Mouse (Mus musculus) left cerebral cortex, postnatal 25 days (tissue): ENCODE measurements around the gene Ttc17. TPM values are rescaled to one million over a fixed set of nuclear protein-coding genes. Genes with fewer than 3 reads are reported as not detected.
A peak's percentile ranks its signal among the peaks of the same experiment; 100 is the strongest.
"Not testable (repeated sequence)": the region's sequence is repeated elsewhere in the genome, so short reads cannot be mapped to it uniquely, and the experiment has no call there.

Experiments
- DNase-seq, 2 experiments: peaks; one replicate each; pipeline ENCODE4 v3.0.0; 2022; ENCODE audit warnings: low spot score in 2 of 2, mixed read lengths in 1 of 2
- intact Hi-C: fragments of 180-260 bp; cut with DNase I; formaldehyde crosslinking; loops from one replicate; pipeline ENCODE4 v1.15.1; 2025
- total RNA-seq, 2 experiments: library from RNA; stranded (reverse); gene quantifications; 2 replicates each; pipeline ENCODE4 v1.2.3; 2021

The Ttc17 gene
- total RNA-seq, result 10 to 100 TPM; 30.6 to 34.1 TPM

DNA sequence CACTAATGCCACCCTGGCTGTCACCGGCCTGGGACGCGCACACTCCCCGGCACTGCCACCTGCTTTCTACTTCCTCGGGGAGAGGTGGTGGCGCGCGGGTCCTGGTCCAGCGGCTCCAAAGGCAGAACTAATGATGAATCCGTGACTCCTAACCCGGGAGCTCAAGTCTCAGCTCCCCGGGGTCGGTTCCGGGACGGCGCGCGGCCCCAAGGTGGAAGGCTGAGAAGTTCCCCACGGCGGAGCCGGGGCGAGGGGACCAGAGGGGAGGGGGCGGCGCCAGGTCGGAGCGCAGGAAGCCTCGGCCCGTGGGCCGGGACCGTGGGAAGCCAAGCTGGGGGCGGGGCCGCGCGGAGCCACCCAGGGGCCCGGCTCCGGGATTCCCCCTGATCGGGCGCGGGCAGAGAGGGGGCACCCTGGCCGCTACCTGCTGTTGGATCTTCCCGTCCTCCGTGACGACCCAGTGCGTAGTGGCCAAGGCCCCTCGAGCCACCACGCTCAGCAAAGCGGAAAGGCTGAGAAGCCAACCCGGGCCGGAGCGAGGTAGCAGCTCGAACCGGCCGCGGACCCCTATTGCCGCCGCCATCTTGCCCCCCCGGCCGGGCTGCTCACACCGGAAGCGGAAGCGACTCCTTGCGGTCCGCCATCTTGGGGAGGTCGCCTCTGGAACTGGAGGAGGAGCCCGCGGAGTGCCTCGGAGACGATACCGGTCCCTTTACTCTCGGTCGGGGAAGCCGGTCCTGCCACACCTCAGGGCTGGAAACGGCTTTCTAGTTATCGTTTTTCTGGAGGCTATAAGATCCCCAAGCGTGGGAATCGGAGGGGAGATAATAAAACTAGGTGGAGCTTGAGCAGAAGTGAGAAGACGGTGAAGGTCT lies at the start of gene Ttc17:
Gene Ttc17 (minus strand): TSS at position 607 of the 875 bp plus-strand sequence.
- DNase-seq, result peak; percentile 83 to 92
- intact Hi-C loops, result no loop called here

DNA sequence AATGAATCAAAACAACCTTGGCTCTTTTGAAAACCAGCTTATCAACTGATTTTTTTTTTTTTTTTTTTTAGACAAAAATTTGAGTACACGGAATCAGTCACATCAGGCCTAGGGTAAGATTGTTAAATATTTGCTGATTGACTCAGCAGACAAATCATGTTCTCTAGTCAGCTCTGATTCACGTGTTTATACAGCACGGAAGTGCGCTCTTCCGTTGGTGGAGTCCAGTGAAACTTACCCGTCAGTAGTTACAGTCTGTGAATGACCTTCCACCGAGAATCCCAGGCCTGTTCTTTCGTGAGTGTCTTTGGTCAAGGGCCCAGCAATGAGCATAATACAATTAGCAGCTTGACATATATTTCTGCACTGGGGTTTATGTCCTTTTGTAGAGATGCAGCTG lies 43.2 kb upstream of the Ttc17 start:
- intact Hi-C loops, result no loop called here

DNA sequence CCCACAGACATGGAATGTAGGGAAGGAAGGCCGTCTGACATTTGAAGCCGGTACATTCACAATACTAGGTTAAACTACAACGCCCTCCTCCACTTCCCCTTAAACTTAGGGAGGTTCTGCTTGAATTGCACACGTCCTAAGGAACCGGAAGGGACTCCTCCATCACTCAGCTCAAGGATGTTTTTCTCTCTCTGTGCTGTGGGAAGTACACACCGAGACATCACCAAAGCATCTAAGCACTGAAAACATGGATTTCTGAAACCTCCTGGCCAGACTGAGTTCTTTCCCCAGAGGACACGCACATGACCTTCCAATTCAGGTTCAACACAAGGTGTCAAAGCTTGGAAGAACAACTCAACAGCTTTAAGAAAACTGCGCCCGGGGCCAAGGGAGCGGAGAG lies 30.5 kb upstream of the Ttc17 start:
- intact Hi-C loops, result no loop called here
- DNase-seq, result no peak

More for the DNA sequence above, 43.2 kb upstream of the Ttc17 start:
- DNase-seq, result no peak

DNA sequence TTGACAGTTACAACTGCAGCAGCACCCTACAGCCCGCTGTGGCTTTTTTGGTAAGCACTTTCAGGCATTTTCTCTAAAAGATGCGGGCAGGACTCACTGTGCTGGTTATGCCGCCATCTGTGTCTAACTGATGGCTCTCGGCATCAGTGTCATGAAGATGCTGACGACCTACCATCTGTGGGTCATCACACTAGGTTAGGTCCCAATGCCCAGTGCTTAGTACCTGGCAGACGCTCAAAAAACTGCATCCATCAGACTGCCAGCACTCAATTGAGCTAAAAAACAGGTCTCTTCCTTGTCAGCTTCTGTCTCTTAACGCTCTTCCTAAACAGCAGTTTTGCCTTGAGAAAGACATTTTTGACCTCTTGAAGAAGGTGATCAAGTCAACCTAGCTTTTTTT lies 29.0 kb upstream of the Ttc17 start:
- intact Hi-C loops, result no loop called here

DNA sequence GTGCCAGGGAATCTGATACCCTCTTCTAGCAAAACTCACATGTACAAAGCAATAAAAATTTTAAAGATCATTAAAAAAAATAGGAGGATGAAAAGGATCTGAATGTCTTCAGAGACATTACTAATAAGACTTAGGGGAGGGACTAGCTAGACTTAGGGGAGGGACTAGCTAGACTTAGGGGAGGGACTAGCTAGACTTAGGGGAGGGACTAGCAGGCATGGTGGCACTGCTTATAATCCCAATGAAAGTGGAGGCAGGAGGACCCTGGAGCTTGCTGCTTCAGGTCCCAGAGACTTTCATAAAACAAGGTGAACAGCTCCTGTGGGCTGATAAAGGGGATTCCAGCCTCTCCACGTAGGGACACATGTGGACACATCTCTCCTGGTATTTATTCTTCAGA lies 28.3 kb upstream of the Ttc17 start:
- intact Hi-C loops, result no loop called here
- DNase-seq, result no peak

More for the DNA sequence above, 29.0 kb upstream of the Ttc17 start:
- no peak for DNase-seq

DNA sequence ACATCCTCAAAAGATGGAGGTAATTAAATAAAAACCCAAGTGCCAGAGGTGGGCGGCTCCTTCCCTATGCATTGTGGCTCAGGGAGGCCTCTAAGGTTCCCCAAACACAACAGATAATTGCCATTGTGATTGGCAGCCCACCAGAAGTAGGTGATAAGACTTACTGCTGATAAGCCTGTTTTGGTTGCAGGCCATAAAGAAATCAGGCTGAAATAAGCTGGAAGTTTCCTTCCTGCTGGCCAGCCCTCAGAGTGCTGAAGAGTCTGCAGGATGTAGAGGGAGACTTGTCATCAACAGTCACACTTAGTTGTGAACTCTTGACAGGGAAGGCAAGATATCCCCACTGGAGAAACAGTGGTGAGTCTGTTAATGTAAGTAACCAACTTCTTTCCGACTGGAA lies 25.7 kb upstream of the Ttc17 start:
- DNase-seq, result no peak
- intact Hi-C loops, result no loop called here

DNA sequence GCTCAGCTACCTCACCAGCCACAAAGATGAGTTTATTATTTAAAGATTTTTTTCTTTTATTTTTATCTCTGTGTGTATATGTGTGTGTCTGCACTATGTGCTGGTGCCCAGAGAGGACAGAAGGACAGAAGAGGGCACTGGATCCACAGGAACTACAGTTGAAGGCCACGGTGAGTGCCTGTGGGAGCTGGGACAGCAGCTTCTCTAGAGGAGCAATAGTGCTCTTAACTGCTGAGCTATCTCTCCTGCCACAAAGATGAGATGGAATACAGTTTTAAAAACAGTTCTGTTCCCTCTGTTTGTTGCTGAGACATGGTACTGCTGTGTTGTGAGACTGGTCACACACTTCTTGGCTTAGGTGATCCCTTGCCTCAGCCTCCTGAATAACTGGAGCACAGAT lies 22.0 kb upstream of the Ttc17 start:
- intact Hi-C loops, result no loop called here

DNA sequence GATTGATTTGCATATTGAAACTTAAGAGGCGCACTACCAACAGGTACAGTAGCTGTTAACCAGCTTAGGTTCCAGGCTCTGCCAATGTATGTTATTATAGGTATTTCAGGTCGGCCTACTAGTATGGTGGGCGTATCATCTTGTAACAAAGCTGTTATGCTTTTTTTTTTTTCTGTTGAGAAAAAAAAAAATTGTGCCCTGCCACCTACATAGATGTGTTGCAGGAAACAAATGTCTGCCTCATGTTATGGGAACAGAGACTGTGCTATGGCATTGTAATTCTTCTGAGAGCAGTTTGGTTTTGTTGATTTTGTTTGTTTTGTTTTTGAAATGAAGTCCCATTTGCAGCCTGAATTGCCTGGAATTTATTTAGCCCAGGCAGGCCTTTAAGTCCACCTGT lies 952 bp upstream of the Ttc17 start:
- intact Hi-C loops, result no loop called here
- no peak for DNase-seq

More for the DNA sequence above, 22.0 kb upstream of the Ttc17 start:
- DNase-seq, result no peak

DNA sequence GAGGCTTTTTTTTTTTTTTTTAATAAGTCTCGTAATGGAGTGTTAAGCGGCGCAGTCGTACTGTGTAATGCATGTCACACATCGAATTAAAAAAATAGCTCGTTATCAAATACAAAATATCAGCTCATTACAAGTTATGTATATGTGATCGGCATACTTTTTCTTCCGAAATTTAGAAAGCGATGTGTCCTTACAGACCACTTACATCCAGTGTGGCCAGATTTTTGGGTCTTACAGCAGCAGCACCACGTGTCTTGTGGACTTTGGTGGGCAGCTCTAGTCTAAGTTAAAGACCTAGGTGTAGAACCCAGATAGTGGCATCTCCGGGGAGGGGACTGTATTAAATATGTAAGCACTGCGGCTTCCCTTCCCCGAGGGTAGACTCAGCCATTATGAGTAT lies 532 bp upstream of the Ttc17 start:
- intact Hi-C loops, result no loop called here
- DNase-seq, result no peak

DNA sequence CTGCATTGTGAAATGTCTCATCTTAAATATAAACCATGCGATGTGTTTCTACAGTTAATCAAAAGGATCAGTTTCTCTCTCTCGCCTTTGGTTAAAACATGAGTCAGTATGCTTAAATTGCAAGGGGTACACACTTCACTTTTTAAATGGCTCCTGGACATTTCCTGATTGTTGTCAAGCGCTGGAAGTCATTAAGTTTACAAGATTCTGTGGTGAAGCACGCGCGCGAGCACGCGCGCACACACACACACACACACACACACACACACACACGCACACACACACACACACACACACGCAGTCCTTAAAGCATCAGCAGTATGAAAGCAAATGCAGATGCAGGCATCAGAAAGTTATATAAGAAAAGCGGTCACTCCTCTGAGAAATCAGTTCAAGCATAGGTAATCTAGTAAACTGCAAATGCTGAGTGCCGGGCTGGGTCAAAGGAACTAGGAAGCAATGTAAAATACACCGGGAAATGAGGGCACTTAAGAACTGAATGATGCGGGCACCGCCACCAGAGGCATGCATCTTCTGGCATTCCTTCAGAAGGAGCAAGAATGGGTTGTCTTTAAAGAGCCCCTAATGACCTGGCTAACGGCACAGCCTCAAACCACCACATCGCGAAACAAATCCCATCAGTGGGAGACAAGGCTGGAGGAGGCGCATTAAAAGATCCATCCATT lies 949 bp downstream of the Ttc17 start:
- peak; percentile 43 to 49 for DNase-seq
- intact Hi-C loops, result no loop called here

DNA sequence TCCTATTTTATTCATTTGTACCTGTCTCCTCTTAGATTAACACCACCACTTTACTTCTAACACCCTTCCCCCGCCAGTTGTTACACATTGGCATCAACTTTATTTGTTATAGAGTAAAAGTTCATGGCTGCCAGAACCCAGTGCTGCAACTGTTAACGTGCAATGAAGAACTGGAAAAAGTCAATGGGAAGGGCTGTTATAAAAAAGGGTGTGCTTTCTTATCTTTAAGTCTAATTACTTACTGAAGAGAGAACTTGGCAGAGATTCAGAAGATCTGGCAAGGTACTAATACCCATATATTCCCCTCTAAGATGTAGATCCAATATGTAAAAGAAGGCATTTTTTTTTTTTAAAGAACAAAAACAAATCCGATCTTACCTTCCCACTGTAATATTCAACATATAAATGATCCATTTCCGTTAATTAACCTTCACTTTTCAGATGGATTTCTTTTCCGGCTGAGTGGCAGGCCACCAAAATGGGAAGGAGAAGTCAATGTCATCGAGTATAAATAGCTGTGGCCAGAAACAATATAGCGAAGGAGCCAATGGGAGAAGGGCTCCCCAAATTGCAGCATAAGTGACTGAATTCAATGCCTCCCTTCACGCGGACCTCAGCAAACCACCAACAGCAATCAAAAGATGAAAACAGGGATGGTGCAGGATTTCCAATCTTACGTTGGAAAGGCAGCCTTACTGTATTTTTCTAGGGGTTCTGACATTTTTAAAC lies 1.8 kb downstream of the Ttc17 start:
- DNase-seq, result peak in 1 of 2 experiments; percentile 12
- intact Hi-C loops, result no loop called here

DNA sequence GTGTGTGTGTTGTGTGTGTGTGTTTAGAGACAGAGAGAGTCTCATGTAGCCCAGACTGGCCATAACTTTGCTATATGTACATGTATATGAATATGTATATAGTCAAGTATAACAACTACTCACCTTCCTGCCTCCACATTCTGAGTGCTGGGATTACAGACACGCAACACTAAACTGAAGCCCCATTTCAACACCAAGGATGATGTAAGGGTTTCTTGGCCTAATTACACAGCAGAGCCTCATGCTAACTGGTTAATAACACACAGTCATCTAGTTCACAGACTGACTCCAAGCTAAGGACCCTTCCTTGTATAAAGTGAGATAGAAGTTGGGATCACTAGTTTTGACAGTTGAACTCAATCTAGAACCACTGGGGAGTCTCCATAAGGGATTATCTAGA lies 3.9 kb downstream of the Ttc17 start:
- intact Hi-C loops, result no loop called here
- DNase-seq, result no peak

DNA sequence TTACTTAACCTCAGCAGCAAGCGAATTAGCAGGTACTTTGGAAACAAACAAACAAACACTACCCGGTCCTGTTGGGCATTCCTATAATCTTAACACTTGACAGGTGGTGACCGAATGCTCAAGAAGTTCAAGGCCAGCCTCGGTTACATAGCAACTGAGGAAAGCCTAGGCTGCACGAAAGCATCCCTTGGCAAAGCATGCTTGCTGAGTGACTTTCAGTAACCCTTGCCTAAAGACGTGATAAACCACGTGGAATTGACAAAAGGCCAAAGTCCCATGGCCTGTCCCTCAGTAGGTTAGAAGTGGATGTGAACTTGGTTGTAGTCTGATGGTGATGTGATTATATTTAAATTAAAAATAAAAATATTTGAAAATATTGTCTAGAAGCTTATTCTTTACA lies 4.4 kb downstream of the Ttc17 start:
- no peak for DNase-seq
- intact Hi-C loops, result no loop called here

DNA sequence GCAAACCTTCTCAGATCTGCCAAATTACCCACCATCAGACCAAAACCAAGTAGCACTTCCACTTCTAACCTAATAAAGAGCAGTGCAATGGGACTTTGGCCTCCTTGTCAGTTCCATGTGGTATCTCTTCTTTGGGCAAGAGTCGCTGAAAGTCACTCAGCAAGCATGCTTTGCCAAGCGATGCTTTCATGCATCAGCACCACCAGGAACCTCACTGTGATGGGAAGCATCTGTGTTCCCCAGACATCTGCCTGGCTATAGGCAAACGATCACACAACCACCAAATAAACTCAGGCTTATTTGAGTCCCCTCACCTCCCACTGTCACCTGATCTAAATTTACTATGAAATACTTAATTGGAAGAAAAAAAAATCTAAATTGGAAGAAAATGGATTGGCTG lies 5.5 kb downstream of the Ttc17 start:
- no peak for DNase-seq
- intact Hi-C loops, result no loop called here

DNA sequence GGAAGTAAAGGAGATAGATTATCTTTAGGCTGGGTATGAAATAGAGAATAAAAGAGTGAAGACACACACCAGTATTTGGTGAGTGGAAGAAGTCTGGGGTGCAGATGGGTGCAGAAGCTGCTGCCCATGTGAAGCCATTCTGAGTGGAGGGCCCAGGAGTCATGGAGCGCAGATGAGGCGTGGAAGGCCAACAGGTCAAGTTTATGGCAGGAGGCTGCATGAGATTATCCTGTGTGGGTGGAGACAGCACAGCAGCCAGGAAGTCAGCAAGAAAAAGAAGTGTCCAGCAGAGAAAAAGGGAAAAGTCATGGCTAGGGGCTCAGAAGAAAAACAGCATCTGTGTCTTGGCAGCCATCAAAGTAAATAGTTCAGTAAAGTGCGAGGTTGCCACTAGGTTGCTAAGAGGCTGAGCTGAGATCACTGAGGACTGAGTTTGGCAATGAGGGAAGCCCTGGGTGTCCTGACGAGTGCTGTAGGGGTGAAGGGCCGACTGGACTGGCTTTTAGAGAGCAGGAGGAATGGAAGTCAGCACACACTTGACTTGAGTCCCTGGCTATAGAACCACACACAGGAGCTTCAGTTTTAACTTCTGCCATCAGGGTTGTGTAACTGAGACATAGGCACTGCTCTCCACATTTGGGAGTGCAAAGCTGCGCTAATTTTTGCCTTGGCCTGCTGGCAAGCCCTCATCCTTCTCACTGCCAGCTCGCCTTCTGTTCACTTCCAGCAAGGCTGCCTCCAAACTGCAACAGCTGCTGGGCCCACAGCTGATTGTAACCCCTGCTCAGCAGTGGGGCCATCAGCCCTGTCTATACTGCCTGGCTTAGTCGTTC lies 8.1 kb downstream of the Ttc17 start:
- intact Hi-C loops, result no loop called here

DNA sequence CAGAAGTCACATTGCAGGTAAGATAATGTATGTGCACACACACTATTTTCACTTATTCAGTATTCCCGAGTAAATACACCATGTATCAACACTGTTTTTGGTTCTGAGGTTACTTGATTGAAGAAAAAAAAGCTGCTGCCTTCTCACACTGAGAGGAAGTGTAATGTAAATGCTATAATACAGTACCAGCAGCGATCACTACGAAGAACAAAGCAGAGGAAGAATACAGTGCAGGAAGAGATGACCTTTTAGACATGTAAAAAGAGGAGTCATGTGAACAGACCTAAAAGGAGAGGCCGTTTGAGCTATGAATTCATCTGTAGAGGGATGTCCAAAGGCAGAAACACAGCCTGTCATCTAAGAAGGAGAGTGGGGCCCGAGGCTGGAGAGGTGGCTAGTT lies 9.0 kb downstream of the Ttc17 start:
- intact Hi-C loops, result no loop called here
- DNase-seq, result no peak

More for the DNA sequence above, 8.1 kb downstream of the Ttc17 start:
- DNase-seq, result peak; percentile 38 to 83

DNA sequence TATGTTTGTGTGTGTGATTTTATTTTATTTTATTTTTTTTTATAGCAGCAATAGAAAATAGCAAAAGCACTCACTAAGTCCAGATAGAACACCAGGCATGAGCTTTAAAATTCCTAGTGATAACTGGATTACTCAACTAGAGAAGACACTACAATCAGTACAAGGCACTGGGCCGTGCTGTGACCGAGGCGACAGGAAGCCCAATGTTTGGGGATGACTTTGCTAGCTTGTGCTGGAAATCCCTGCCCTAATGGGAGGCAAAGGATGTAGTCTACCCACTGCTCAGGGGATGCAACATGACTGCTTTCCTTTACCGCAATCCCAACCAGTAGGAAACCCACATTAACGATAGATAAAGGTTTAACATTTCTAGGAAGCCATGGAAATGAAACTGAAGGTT lies 10.2 kb downstream of the Ttc17 start:
- DNase-seq, result no peak
- intact Hi-C loops, result no loop called here

DNA sequence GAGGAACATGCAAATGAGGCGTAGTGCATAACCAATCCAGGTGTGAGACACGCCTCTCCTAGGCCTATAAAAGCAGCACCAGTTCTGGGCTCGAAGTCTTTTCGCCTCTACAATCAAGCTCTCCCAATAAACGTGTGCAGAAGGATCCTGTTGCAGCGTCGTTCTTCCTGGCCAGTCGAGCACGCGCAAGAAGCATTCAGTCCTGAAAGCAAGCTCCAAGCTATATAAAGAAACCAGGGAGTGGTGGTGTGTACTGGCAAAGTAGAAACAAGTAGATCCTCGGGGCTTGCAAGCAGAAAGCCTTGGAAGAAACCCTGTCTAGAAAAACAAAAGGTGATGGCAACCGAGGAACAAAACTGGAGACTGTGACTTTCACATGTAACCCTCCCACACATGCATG lies 15.4 kb downstream of the Ttc17 start:
- DNase-seq, intact Hi-C loops: not testable (repeated sequence)

DNA sequence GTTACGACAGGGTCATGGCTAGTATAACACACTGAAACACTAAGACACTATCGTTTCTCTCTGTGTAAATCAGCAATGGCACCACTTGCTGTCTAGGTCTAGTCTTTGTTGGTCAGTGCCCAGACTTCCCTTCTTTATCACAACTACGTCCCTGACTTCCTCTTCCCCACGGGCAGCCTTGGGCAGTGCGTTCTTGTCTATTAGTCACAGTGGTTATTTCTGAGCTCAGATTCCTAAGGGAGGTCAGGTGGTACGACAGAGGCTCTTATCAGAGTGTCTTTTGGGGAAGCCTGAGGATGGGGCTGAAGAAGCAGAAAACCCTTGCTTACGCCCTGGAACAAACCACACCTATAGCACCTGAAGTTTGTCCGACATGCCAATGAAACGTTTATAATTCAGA lies 17.5 kb downstream of the Ttc17 start:
- DNase-seq, result no peak
- intact Hi-C loops, result no loop called here

DNA sequence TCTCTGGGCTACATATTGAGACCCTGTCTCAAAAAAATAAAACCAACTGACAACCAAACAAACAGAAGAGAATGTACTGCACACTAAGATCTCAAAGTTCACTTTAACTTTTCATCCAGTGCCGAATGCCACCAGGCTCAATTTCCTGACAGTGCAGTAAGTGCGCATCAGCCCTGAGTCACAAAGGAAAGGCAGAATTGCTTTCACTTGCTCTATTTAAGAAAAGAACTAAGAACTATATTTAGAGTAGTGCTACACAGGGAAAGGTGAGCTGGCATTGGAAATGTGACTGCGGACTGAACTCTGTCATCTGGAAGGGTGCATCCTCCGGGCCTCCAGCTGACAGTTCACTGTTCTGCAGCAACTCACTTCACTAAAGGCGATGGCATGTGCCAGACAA lies 18.6 kb downstream of the Ttc17 start:
- intact Hi-C loops, result no loop called here
- DNase-seq, result peak in 1 of 2 experiments; percentile 18
